Mouse (Mus musculus): Measurements from ENCODE around the gene Baiap2l2. TPM values are rescaled to one million over a fixed set of nuclear protein-coding genes. Genes with fewer than 3 reads are reported as not detected.

Baiap2l2 gene
- total and polyA plus RNA-seq, 3 experiments: not detected

- DNase-seq (ENCODE audit: low spot score): peak; percentile 82
- TF ChIP-seq GATA1 (IDR thresholded peaks at IDR 0.05; ENCODE audit: borderline replicate concordance, low read length) (no peak), POLR2AphosphoS5 (IDR thresholded peaks at IDR 0.05; ENCODE audit: insufficient replicate concordance, low read depth, low read length) (no peak), GATA2 (IDR thresholded peaks at IDR 0.05; ENCODE audit: borderline replicate concordance, low read depth, low read length) (no peak)
- ATAC-seq (ENCODE audit: extremely low read depth, insufficient number of reproducible peaks, low FRiP score, poor library complexity, severe bottlenecking): peak; percentile 91
- peaks cover 63% of the 10 kb centered on the region for H3K4me1 ChIP-seq (ENCODE audit: insufficient read depth, low read depth, low read length)
- peak within 1 kb of the TSS; percentile 75 for H3K4me3 ChIP-seq (ENCODE audit: low read depth, low read length)
- H3K27me3 ChIP-seq (ENCODE audit: insufficient read depth, low read length): no peaks in the 10 kb centered on the region
- H3K36me3 ChIP-seq (replicated peaks): peaks cover 29% of the 10 kb centered on the region
- H3K9me3 ChIP-seq (replicated peaks): no peaks in the 10 kb centered on the region
Observed at GRCm38 (mm10) chr15:79328058-79328938, 43.0 kb upstream of the Baiap2l2 start, which contains the start of gene Pla2g6. Gene Pla2g6, minus strand, starts transcription at chr15:79328390.

- ATAC-seq (ENCODE audit: extremely low read depth, insufficient number of reproducible peaks, low FRiP score, poor library complexity, severe bottlenecking): peak; percentile 11; the same call in 1 of the 2 replicates
- Histone ChIP-seq H3K4me1 (ENCODE audit: insufficient read depth, low read depth, low read length) (peaks cover 66% of the 10 kb centered on the region), H3K4me3 (ENCODE audit: low read depth, low read length) (peak overlapping the region; percentile 75), H3K36me3 (replicated peaks) (peaks cover 33% of the 10 kb centered on the region), H3K27me3 (ENCODE audit: insufficient read depth, low read length) (no peaks in the 10 kb centered on the region), H3K9me3 (replicated peaks) (no peaks in the 10 kb centered on the region)
- no peak for DNase-seq (ENCODE audit: low spot score)
- no peak for TF ChIP-seq TAL1 (conservative IDR thresholded peaks at IDR 0.05; ENCODE audit: low read depth, low read length)
- TF ChIP-seq POLR2AphosphoS5 (IDR thresholded peaks at IDR 0.05; ENCODE audit: insufficient replicate concordance, low read depth, low read length): no peak
- no peak for TF ChIP-seq CTCF (IDR thresholded peaks at IDR 0.05; ENCODE audit: low read depth, low read length)
- TF ChIP-seq GATA1 (IDR thresholded peaks at IDR 0.05; ENCODE audit: borderline replicate concordance, low read length): no peak
- TF ChIP-seq GATA2 (IDR thresholded peaks at IDR 0.05; ENCODE audit: borderline replicate concordance, low read depth, low read length): no peak
Observed at GRCm38 (mm10) chr15:79326971-79327961, 41.9 kb upstream of the Baiap2l2 start.

DNA sequence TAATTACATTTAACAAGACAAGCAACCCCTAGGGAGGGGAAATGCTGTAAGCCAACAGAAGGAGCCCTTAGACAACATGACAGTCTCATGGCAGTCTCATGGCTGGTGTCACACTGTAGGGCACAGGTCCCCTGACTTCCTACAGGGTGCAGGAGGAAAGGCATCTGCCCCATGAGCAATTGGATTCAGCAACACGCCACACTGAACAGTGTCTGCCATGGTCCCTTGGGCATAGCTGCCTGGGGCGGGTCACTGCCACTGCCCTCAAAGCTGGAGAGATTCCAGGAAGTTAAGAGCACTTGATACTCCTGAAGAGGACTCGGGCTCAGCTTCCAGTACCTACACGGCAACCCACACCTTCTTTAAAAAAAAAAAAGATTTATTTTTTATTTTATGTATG lies 40.9 kb upstream of the Baiap2l2 start:
- H3K27me3 ChIP-seq (ENCODE audit: insufficient read depth, low read length): no peaks in the 10 kb centered on the region
- ATAC-seq (ENCODE audit: extremely low read depth, insufficient number of reproducible peaks, low FRiP score, poor library complexity, severe bottlenecking): no peak
- no peak for DNase-seq (ENCODE audit: low spot score)
- no peaks in the 10 kb centered on the region for H3K9me3 ChIP-seq (replicated peaks)
- H3K4me3 ChIP-seq (ENCODE audit: low read depth, low read length): peak overlapping the region; percentile 64; the same call in 1 of the 2 replicates
- peaks cover 33% of the 10 kb centered on the region for H3K36me3 ChIP-seq (replicated peaks)
- TF ChIP-seq GATA1 (IDR thresholded peaks at IDR 0.05; ENCODE audit: borderline replicate concordance, low read length) (no peak), GATA2 (IDR thresholded peaks at IDR 0.05; ENCODE audit: borderline replicate concordance, low read depth, low read length) (no peak), TAL1 (conservative IDR thresholded peaks at IDR 0.05; ENCODE audit: low read depth, low read length) (no peak), POLR2AphosphoS5 (IDR thresholded peaks at IDR 0.05; ENCODE audit: insufficient replicate concordance, low read depth, low read length) (no peak), CTCF (IDR thresholded peaks at IDR 0.05; ENCODE audit: low read depth, low read length) (no peak)
- peaks cover 76% of the 10 kb centered on the region for H3K4me1 ChIP-seq (ENCODE audit: insufficient read depth, low read depth, low read length)

GRCm38 (mm10) chr15:79325742-79326141 lies 40.4 kb upstream of the Baiap2l2 start:
- Histone ChIP-seq H3K4me3 (ENCODE audit: low read depth, low read length) (no peak overlapping the region; the same call in 1 of the 2 replicates), H3K27me3 (ENCODE audit: insufficient read depth, low read length) (no peaks in the 10 kb centered on the region), H3K36me3 (replicated peaks) (peaks cover 33% of the 10 kb centered on the region), H3K4me1 (ENCODE audit: insufficient read depth, low read depth, low read length) (peaks cover 78% of the 10 kb centered on the region), H3K9me3 (replicated peaks) (no peaks in the 10 kb centered on the region)
- no peak for DNase-seq (ENCODE audit: low spot score)
- no peak for ATAC-seq (ENCODE audit: extremely low read depth, insufficient number of reproducible peaks, low FRiP score, poor library complexity, severe bottlenecking)
- no peak for TF ChIP-seq GATA2 (IDR thresholded peaks at IDR 0.05; ENCODE audit: borderline replicate concordance, low read depth, low read length)
- TF ChIP-seq GATA1 (IDR thresholded peaks at IDR 0.05; ENCODE audit: borderline replicate concordance, low read length): no peak
- no peak for TF ChIP-seq TAL1 (conservative IDR thresholded peaks at IDR 0.05; ENCODE audit: low read depth, low read length)
- no peak for TF ChIP-seq CTCF (IDR thresholded peaks at IDR 0.05; ENCODE audit: low read depth, low read length)
- no peak for TF ChIP-seq POLR2AphosphoS5 (IDR thresholded peaks at IDR 0.05; ENCODE audit: insufficient replicate concordance, low read depth, low read length)

GRCm38 (mm10) chr15:79324373-79324772 lies 39.0 kb upstream of the Baiap2l2 start:
- peaks cover 83% of the 10 kb centered on the region for H3K4me1 ChIP-seq (ENCODE audit: insufficient read depth, low read depth, low read length)
- ATAC-seq (ENCODE audit: extremely low read depth, insufficient number of reproducible peaks, low FRiP score, poor library complexity, severe bottlenecking) (no peak), DNase-seq (ENCODE audit: low spot score) (no peak)
- peaks cover 44% of the 10 kb centered on the region for H3K36me3 ChIP-seq (replicated peaks)
- peak overlapping the region; percentile 25; the same call in 1 of the 2 replicates for H3K4me3 ChIP-seq (ENCODE audit: low read depth, low read length)
- TF ChIP-seq GATA1 (IDR thresholded peaks at IDR 0.05; ENCODE audit: borderline replicate concordance, low read length) (no peak), POLR2AphosphoS5 (IDR thresholded peaks at IDR 0.05; ENCODE audit: insufficient replicate concordance, low read depth, low read length) (no peak), CTCF (IDR thresholded peaks at IDR 0.05; ENCODE audit: low read depth, low read length) (no peak), GATA2 (IDR thresholded peaks at IDR 0.05; ENCODE audit: borderline replicate concordance, low read depth, low read length) (no peak), TAL1 (conservative IDR thresholded peaks at IDR 0.05; ENCODE audit: low read depth, low read length) (no peak)
- no peaks in the 10 kb centered on the region for H3K27me3 ChIP-seq (ENCODE audit: insufficient read depth, low read length)
- no peaks in the 10 kb centered on the region for H3K9me3 ChIP-seq (replicated peaks)

Data from G1E (cell line).